Mouse (Mus musculus): ENCODE measurements around the gene Ints12. TPM values are rescaled to one million over a fixed set of nuclear protein-coding genes. Genes with fewer than 3 reads are reported as not detected.
A peak's percentile ranks its signal among the peaks of the same experiment; 100 is the strongest.

Gene Ints12
- polyA plus RNA-seq, 1 experiment from 2014 or later = 17.1 TPM

GRCm38 (mm10) chr3:133091121-133091663, 448 bp upstream of the Ints12 start:
- Histone ChIP-seq H3K4me2 (replicated peaks; ENCODE audit: low read depth) (peak overlapping the region; percentile 81), H3K27me3 (replicated peaks; ENCODE audit: control insufficient read depth, insufficient read depth, low read length) (no peaks in the 10 kb centered on the region), H3K9me3 (ENCODE audit: control insufficient read depth) (no peaks in the 10 kb centered on the region), H3K27ac (ENCODE audit: low read depth, low read length) (peak overlapping the region; percentile 95), H3K9ac (ENCODE audit: low read depth, low read length) (peak overlapping the region; percentile 90), H3K4me1 (replicated peaks; ENCODE audit: control insufficient read depth, insufficient read depth, low read length) (0 out of 2 replicates have a peak, but pooled peaks cover 9% of the 10 kb centered on the region), H3K36me3 (ENCODE audit: control insufficient read depth, insufficient read depth) (no peaks in the 10 kb centered on the region), H3K4me3 (ENCODE audit: low read depth, low read length) (peak overlapping the region; percentile 99)
- under 1% methylated on average over 44 of the region's 44 CpGs for WGBS
- no peak for TF ChIP-seq CTCF (IDR thresholded peaks at IDR 0.05; ENCODE audit: low read depth)
- ATAC-seq = peak; percentile 68

GRCm38 (mm10) chr3:133092274-133092853, 724 bp downstream of the Ints12 start:
- H3K4me2 ChIP-seq (replicated peaks; ENCODE audit: low read depth) = peak overlapping the region; percentile 81
- WGBS = under 1% methylated on average over 7 of the region's 7 CpGs
- H3K9ac ChIP-seq (ENCODE audit: low read depth, low read length) = peak overlapping the region; percentile 90
- H3K27ac ChIP-seq (ENCODE audit: low read depth, low read length) = peak overlapping the region; percentile 95
- no peak for TF ChIP-seq CTCF (IDR thresholded peaks at IDR 0.05; ENCODE audit: low read depth)
- no peaks in the 10 kb centered on the region for H3K9me3 ChIP-seq (ENCODE audit: control insufficient read depth)
- no peak for ATAC-seq
- H3K4me3 ChIP-seq (ENCODE audit: low read depth, low read length) = peak overlapping the region; percentile 99
- H3K36me3 ChIP-seq (ENCODE audit: control insufficient read depth, insufficient read depth) = no peaks in the 10 kb centered on the region
- H3K4me1 ChIP-seq (replicated peaks; ENCODE audit: control insufficient read depth, insufficient read depth, low read length) = 0 out of 2 replicates have a peak, but pooled peaks cover 9% of the 10 kb centered on the region
- H3K27me3 ChIP-seq (replicated peaks; ENCODE audit: control insufficient read depth, insufficient read depth, low read length) = no peaks in the 10 kb centered on the region

- H3K4me2 ChIP-seq (replicated peaks; ENCODE audit: low read depth) = peak overlapping the region; percentile 81
- no peak overlapping the region for H3K27ac ChIP-seq (ENCODE audit: low read depth, low read length)
- H3K27me3 ChIP-seq (replicated peaks; ENCODE audit: control insufficient read depth, insufficient read depth, low read length) = no peaks in the 10 kb centered on the region
- H3K36me3 ChIP-seq (ENCODE audit: control insufficient read depth, insufficient read depth) = peaks cover 4% of the 10 kb centered on the region; the same call in 1 of the 2 replicates
- peak overlapping the region; percentile 99 for H3K4me3 ChIP-seq (ENCODE audit: low read depth, low read length)
- TF ChIP-seq CTCF (IDR thresholded peaks at IDR 0.05; ENCODE audit: low read depth) = no peak
- 69% methylated on average over 1 of the region's 1 CpGs for WGBS
- H3K4me1 ChIP-seq (replicated peaks; ENCODE audit: control insufficient read depth, insufficient read depth, low read length) = 0 out of 2 replicates have a peak, but pooled peaks cover 9% of the 10 kb centered on the region
- no peaks in the 10 kb centered on the region for H3K9me3 ChIP-seq (ENCODE audit: control insufficient read depth)
- no peak for ATAC-seq
- H3K9ac ChIP-seq (ENCODE audit: low read depth, low read length) = no peak overlapping the region; the same call in 1 of the 2 replicates
Measured at GRCm38 (mm10) chr3:133092936-133093335, 1.3 kb downstream of the Ints12 start.

GRCm38 (mm10) chr3:133094305-133094704, 2.7 kb downstream of the Ints12 start:
- H3K4me2 ChIP-seq (replicated peaks; ENCODE audit: low read depth) = no peak overlapping the region
- H3K4me1 ChIP-seq (replicated peaks; ENCODE audit: control insufficient read depth, insufficient read depth, low read length) = 0 out of 2 replicates have a peak, but pooled peaks cover 9% of the 10 kb centered on the region
- no peak overlapping the region for H3K27ac ChIP-seq (ENCODE audit: low read depth, low read length)
- WGBS = 10% methylated on average over 1 of the region's 1 CpGs
- H3K36me3 ChIP-seq (ENCODE audit: control insufficient read depth, insufficient read depth) = peaks cover 16% of the 10 kb centered on the region
- no peaks in the 10 kb centered on the region for H3K9me3 ChIP-seq (ENCODE audit: control insufficient read depth)
- TF ChIP-seq CTCF (IDR thresholded peaks at IDR 0.05; ENCODE audit: low read depth) = no peak
- H3K27me3 ChIP-seq (replicated peaks; ENCODE audit: control insufficient read depth, insufficient read depth, low read length) = no peaks in the 10 kb centered on the region
- no peak overlapping the region for H3K9ac ChIP-seq (ENCODE audit: low read depth, low read length)
- H3K4me3 ChIP-seq (ENCODE audit: low read depth, low read length) = no peak overlapping the region
- peak; percentile 65 for ATAC-seq

GRCm38 (mm10) chr3:133097936-133098335, 6.3 kb downstream of the Ints12 start:
- Histone ChIP-seq H3K27me3 (replicated peaks; ENCODE audit: control insufficient read depth, insufficient read depth, low read length) (no peaks in the 10 kb centered on the region), H3K9ac (ENCODE audit: low read depth, low read length) (no peak overlapping the region), H3K4me1 (replicated peaks; ENCODE audit: control insufficient read depth, insufficient read depth, low read length) (0 out of 2 replicates have a peak, but pooled peaks cover 4% of the 10 kb centered on the region), H3K27ac (ENCODE audit: low read depth, low read length) (no peak overlapping the region), H3K4me2 (replicated peaks; ENCODE audit: low read depth) (no peak overlapping the region), H3K36me3 (ENCODE audit: control insufficient read depth, insufficient read depth) (peaks cover 35% of the 10 kb centered on the region), H3K9me3 (ENCODE audit: control insufficient read depth) (no peaks in the 10 kb centered on the region), H3K4me3 (ENCODE audit: low read depth, low read length) (no peak overlapping the region)
- no peak for TF ChIP-seq CTCF (IDR thresholded peaks at IDR 0.05; ENCODE audit: low read depth)
- ATAC-seq = no peak
- WGBS = 94% methylated on average over 6 of the region's 6 CpGs

GRCm38 (mm10) chr3:133098336-133098735, 6.7 kb downstream of the Ints12 start:
- TF ChIP-seq CTCF (IDR thresholded peaks at IDR 0.05; ENCODE audit: low read depth) = no peak
- H3K4me1 ChIP-seq (replicated peaks; ENCODE audit: control insufficient read depth, insufficient read depth, low read length) = 0 out of 2 replicates have a peak, but pooled peaks cover under 1% of the 10 kb centered on the region
- no peaks in the 10 kb centered on the region for H3K27me3 ChIP-seq (replicated peaks; ENCODE audit: control insufficient read depth, insufficient read depth, low read length)
- peaks cover 36% of the 10 kb centered on the region for H3K36me3 ChIP-seq (ENCODE audit: control insufficient read depth, insufficient read depth)
- no peak for ATAC-seq
- H3K9ac ChIP-seq (ENCODE audit: low read depth, low read length) = no peak overlapping the region
- H3K9me3 ChIP-seq (ENCODE audit: control insufficient read depth) = no peaks in the 10 kb centered on the region
- no peak overlapping the region for H3K4me2 ChIP-seq (replicated peaks; ENCODE audit: low read depth)
- no peak overlapping the region for H3K4me3 ChIP-seq (ENCODE audit: low read depth, low read length)
- no peak overlapping the region for H3K27ac ChIP-seq (ENCODE audit: low read depth, low read length)
- WGBS = 76% methylated on average over 4 of the region's 4 CpGs
